Mouse (Mus musculus): ENCODE data around the gene Fam43b. TPM values are rescaled to one million over a fixed set of nuclear protein-coding genes. Genes with fewer than 3 reads are reported as not detected.

The Fam43b gene
- total and polyA plus RNA-seq, 3 experiments, result not detected

DNA sequence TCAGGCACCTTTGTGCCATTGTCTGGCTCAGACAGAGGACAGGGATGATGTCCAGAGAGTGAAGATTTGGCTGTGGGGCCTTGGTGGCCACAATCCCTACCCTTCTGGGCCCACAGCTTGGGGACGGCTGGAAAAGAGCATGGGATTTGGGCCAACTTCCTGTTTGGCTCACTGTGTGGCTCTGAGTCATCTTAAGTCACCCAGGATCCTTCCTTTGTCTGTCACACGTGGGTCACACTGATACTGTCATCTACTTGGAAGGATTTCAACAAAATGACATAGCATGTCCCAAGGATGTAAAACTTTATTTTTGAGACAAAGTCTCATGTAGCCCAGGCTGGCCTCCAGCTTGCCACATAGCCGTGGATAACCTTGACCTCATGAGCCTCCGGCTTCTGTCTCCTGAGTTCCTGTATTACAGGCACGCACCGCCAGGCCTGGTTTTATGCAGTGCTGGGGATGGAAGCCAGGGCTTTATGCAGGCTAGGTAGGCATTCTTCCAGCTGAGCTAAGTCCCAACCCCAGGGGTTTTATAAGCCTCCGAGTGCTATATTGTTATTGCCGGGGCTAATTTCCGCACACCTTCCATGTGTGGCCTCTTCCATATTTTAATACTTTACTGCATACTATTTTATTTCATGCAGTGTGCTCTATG is 51.3 kb downstream of the Fam43b start:
- Histone ChIP-seq H3K4me2 (ENCODE audit: insufficient read depth, low read depth, poor library complexity, severe bottlenecking) (no peak overlapping the region), H3K9me3 (replicated peaks; ENCODE audit: low read length) (no peaks in the 10 kb centered on the region), H3K4me3 (replicated peaks in 1 of 3; ENCODE audit: low read depth in 2 of 3, low read length in 2 of 3, poor library complexity in 1 of 3) (no peak overlapping the region), H3K4me1 (ENCODE audit: control insufficient read depth in 1 of 2, insufficient read depth in 2 of 2) (no peaks in the 10 kb centered on the region), H3K36me3 (replicated peaks in 1 of 2; ENCODE audit: control insufficient read depth in 1 of 2, insufficient read depth in 1 of 2, low read length in 1 of 2) (no peaks in the 10 kb centered on the region), H3K27ac (ENCODE audit: insufficient read depth, low read depth) (no peak overlapping the region), H3K79me2 (replicated peaks; ENCODE audit: control insufficient read depth, extremely low read depth, insufficient read depth, poor library complexity, severe bottlenecking) (no peaks in the 10 kb centered on the region), H3K9ac (ENCODE audit: insufficient read depth, low read depth) (no peak overlapping the region), H3K27me3 (replicated peaks) (peaks cover 93% of the 10 kb centered on the region)
- DNase-seq (ENCODE audit: extremely low read depth), result no peak
- in situ Hi-C loops (cut with MboI; ENCODE audit: low pct_ligation_motif_present, low pct_unique_long_range_greater_than_20kb, low sequenced_read_pairs) (no loop called here), dilution Hi-C loops (cut with MboI; ENCODE audit: extremely low pct_ligation_motif_present, extremely low pct_unique_long_range_greater_than_20kb, low sequenced_read_pairs) (no loop called here)
- TF ChIP-seq MAX (IDR thresholded peaks at IDR 0.05; ENCODE audit: low read length) (no peak), KAT2A (IDR thresholded peaks at IDR 0.05; ENCODE audit: insufficient replicate concordance, low read length) (no peak)

Other genes with a start within 250 kb of the Fam43b start
- 61.9 and 67.7 TPM in 2 replicates for gene Hp1bp3, start 180.2 kb downstream of the Fam43b start, total RNA-seq (2012; rRNA removed)
- gene Hp1bp3, start 180.2 kb downstream of the Fam43b start, total RNA-seq (2014; rRNA removed), result 66.9 and 73.7 TPM in 2 replicates
- gene Hp1bp3, start 180.2 kb downstream of the Fam43b start, polyA plus RNA-seq (2012; ENCODE audit: insufficient read length, low read depth), result 78.2 and 84.2 TPM in 2 replicates
- 0.68 and 1.1 TPM in 2 replicates for gene Sh2d5, start 146.1 kb downstream of the Fam43b start, total RNA-seq (2012; rRNA removed)
- 0.24 and 0.28 TPM in 2 replicates for gene Sh2d5, start 146.1 kb downstream of the Fam43b start, total RNA-seq (2014; rRNA removed)
- gene Sh2d5, start 146.1 kb downstream of the Fam43b start, polyA plus RNA-seq (2012; ENCODE audit: insufficient read length, low read depth), result 0.57 and 0.83 TPM in 2 replicates
- 0.08 and 0.17 TPM in 2 replicates for gene Kif17, start 146.1 kb downstream of the Fam43b start, total RNA-seq (2012; rRNA removed)
- 0.55 and 0.59 TPM in 2 replicates for gene Kif17, start 146.1 kb downstream of the Fam43b start, total RNA-seq (2014; rRNA removed)
- gene Kif17, start 146.1 kb downstream of the Fam43b start, polyA plus RNA-seq (2012; ENCODE audit: insufficient read length, low read depth), result 1.5 and 1.8 TPM in 2 replicates
- 163 and 184 TPM in 2 replicates for gene Ddost, start 91.8 kb downstream of the Fam43b start, total RNA-seq (2012; rRNA removed)
- 153 and 164 TPM in 2 replicates for gene Ddost, start 91.8 kb downstream of the Fam43b start, total RNA-seq (2014; rRNA removed)
- gene Ddost, start 91.8 kb downstream of the Fam43b start, polyA plus RNA-seq (2012; ENCODE audit: insufficient read length, low read depth), result 174 and 186 TPM in 2 replicates
- 7.9 and 10.8 TPM in 2 replicates for gene Pink1, start 70.2 kb downstream of the Fam43b start, total RNA-seq (2012; rRNA removed)
- 7.0 and 7.1 TPM in 2 replicates for gene Pink1, start 70.2 kb downstream of the Fam43b start, total RNA-seq (2014; rRNA removed)
- 5.5 and 7.2 TPM in 2 replicates for gene Pink1, start 70.2 kb downstream of the Fam43b start, polyA plus RNA-seq (2012; ENCODE audit: insufficient read length, low read depth)
- gene Cda, start 28.5 kb downstream of the Fam43b start, total RNA-seq (2012; rRNA removed), result not detected in 2 replicates
- not detected in 2 replicates for gene Cda, start 28.5 kb downstream of the Fam43b start, total RNA-seq (2014; rRNA removed)
- not detected in 2 replicates for gene Cda, start 28.5 kb downstream of the Fam43b start, polyA plus RNA-seq (2012; ENCODE audit: insufficient read length, low read depth)
- 12.3 and 19.7 TPM in 2 replicates for gene Mul1, start 38.1 kb upstream of the Fam43b start, total RNA-seq (2012; rRNA removed)
- gene Mul1, start 38.1 kb upstream of the Fam43b start, total RNA-seq (2014; rRNA removed), result 8.8 and 10.2 TPM in 2 replicates
- gene Mul1, start 38.1 kb upstream of the Fam43b start, polyA plus RNA-seq (2012; ENCODE audit: insufficient read length, low read depth), result 20.2 and 26.8 TPM in 2 replicates
- 0.04 and 0.13 TPM in 2 replicates for gene Camk2n1, start 57.8 kb upstream of the Fam43b start, total RNA-seq (2012; rRNA removed)
- not detected in 2 replicates for gene Camk2n1, start 57.8 kb upstream of the Fam43b start, total RNA-seq (2014; rRNA removed)
- not detected in 2 replicates for gene Camk2n1, start 57.8 kb upstream of the Fam43b start, polyA plus RNA-seq (2012; ENCODE audit: insufficient read length, low read depth)
- not detected in 2 replicates for gene Vwa5b1, start 239.4 kb upstream of the Fam43b start, total RNA-seq (2012; rRNA removed)
- not detected in 2 replicates for gene Vwa5b1, start 239.4 kb upstream of the Fam43b start, total RNA-seq (2014; rRNA removed)
- gene Vwa5b1, start 239.4 kb upstream of the Fam43b start, polyA plus RNA-seq (2012; ENCODE audit: insufficient read length, low read depth), result not detected in 2 replicates

All from CH12.LX (cell line).